Mouse (Mus musculus) CH12.LX (cell line): ENCODE data around the gene Smad1. TPM values are rescaled to one million over a fixed set of nuclear protein-coding genes. Genes with fewer than 3 reads are reported as not detected.
A peak's percentile ranks its signal among the peaks of the same experiment; 100 is the strongest.

Experiments
- DNase-seq: peaks from one replicate; pipeline ENCODE4 v3.0.0-alpha.2; 2013; ENCODE audit errors: extremely low read depth
- H3K27ac ChIP-seq: 2 replicates; pipeline ENCODE4 v1.5.1; 2012; ENCODE audit warnings: low read depth, mild to moderate bottlenecking, control low read depth, moderate library complexity; ENCODE audit not compliant: insufficient read depth
- H3K27me3 ChIP-seq: replicated peaks from 2 replicates; pipeline ENCODE3; 2012; ENCODE audit warnings: inconsistent platforms
- H3K36me3 ChIP-seq, 2 experiments: replicated peaks in 1 of 2; 2 replicates each; pipeline versions ENCODE3 to v1.6.1; 2012; ENCODE audit warnings: inconsistent platforms in 1 of 2, low read length in 1 of 2, mild to moderate bottlenecking in 1 of 2, mixed read lengths in 1 of 2, moderate library complexity in 1 of 2; ENCODE audit not compliant: control insufficient read depth in 1 of 2, insufficient read depth in 1 of 2
- H3K4me1 ChIP-seq, 2 experiments: 2 replicates each; pipeline ENCODE4 v1.6.1; 2012; ENCODE audit warnings: inconsistent platforms in 1 of 2, moderate library complexity in 1 of 2; ENCODE audit not compliant: insufficient read depth in 2 of 2, control insufficient read depth in 1 of 2
- H3K4me2 ChIP-seq: 2 replicates; pipeline ENCODE4 v1.6.1; 2012; ENCODE audit warnings: low read depth, mild to moderate bottlenecking, control low read depth; ENCODE audit not compliant: poor library complexity, insufficient read depth, severe bottlenecking
- H3K4me3 ChIP-seq, 3 experiments: fragments of 150-350 bp in 1 of 3; sonication (generic) in 1 of 3; replicated peaks in 1 of 3; 2 replicates each; pipeline versions ENCODE3 to v1.5.1; 2011 to 2012; ENCODE audit warnings: low read depth in 2 of 3, low read length in 2 of 3, mild to moderate bottlenecking in 2 of 3, moderate library complexity in 2 of 3, control low read depth in 1 of 3, improper control_type of control experiment in 1 of 3, inconsistent platforms in 1 of 3, mixed read lengths in 1 of 3; ENCODE audit not compliant: poor library complexity in 1 of 3
- H3K79me2 ChIP-seq: replicated peaks from 2 replicates; pipeline ENCODE4 v1.6.1; 2012; ENCODE audit warnings: mild to moderate bottlenecking, moderate library complexity; ENCODE audit not compliant: control insufficient read depth, poor library complexity, insufficient read depth, severe bottlenecking; ENCODE audit errors: extremely low read depth
- H3K9ac ChIP-seq: 2 replicates; pipeline ENCODE4 v1.6.1; 2012; ENCODE audit warnings: low read depth, mild to moderate bottlenecking, control low read depth, moderate library complexity; ENCODE audit not compliant: insufficient read depth
- H3K9me3 ChIP-seq: replicated peaks from 2 replicates; pipeline ENCODE3; 2012; ENCODE audit warnings: low read length, inconsistent platforms, mixed read lengths
- CHD1 ChIP-seq: IDR thresholded peaks from 2 replicates; pipeline ENCODE4 v1.6.1; 2012; ENCODE audit warnings: low read depth, low read length, improper control_type of control experiment, inconsistent platforms
- CTCF ChIP-seq, 2 experiments: IDR thresholded peaks in 1 of 2; conservative IDR thresholded peaks in 1 of 2; 2 replicates each; pipeline ENCODE4 v1.5.1; 2011 to 2012; ENCODE audit warnings: low read depth in 2 of 2, low read length in 2 of 2, improper control_type of control experiment in 1 of 2, inconsistent platforms in 1 of 2, mild to moderate bottlenecking in 1 of 2, moderate library complexity in 1 of 2
- EP300 ChIP-seq: IDR thresholded peaks from 2 replicates; pipeline ENCODE4 v1.6.1; 2011; ENCODE audit warnings: low read length, improper control_type of control experiment
- HCFC1 ChIP-seq: IDR thresholded peaks from 2 replicates; pipeline ENCODE4 v1.6.1; 2012; ENCODE audit warnings: low read depth, mild to moderate bottlenecking, inconsistent platforms, low read length, improper control_type of control experiment
- IRF4 ChIP-seq: IDR thresholded peaks from 2 replicates; pipeline ENCODE4 v1.6.1; 2014; ENCODE audit warnings: low read depth, mild to moderate bottlenecking, inconsistent platforms, low read length, improper control_type of control experiment
- JUN ChIP-seq: IDR thresholded peaks from 2 replicates; pipeline ENCODE4 v1.6.1; 2011; ENCODE audit warnings: low read depth, mild to moderate bottlenecking, low read length, improper control_type of control experiment, moderate library complexity; ENCODE audit not compliant: insufficient read depth
- MAFK ChIP-seq: IDR thresholded peaks from 2 replicates; pipeline ENCODE4 v1.6.1; 2011; ENCODE audit warnings: low read length, improper control_type of control experiment; ENCODE audit not compliant: insufficient replicate concordance
- MAZ ChIP-seq: IDR thresholded peaks from 2 replicates; pipeline ENCODE4 v1.6.1; 2012; ENCODE audit warnings: low read depth, mild to moderate bottlenecking, inconsistent platforms, low read length, improper control_type of control experiment, moderate library complexity
- MEF2A ChIP-seq: IDR thresholded peaks from 2 replicates; pipeline ENCODE4 v1.6.1; 2014; ENCODE audit warnings: low read depth, mild to moderate bottlenecking, inconsistent platforms, low read length, improper control_type of control experiment, borderline replicate concordance
- NELFE ChIP-seq: IDR thresholded peaks from 2 replicates; pipeline ENCODE4 v1.6.1; 2011; ENCODE audit warnings: low read depth, low read length, improper control_type of control experiment
- PAX5 ChIP-seq: IDR thresholded peaks from 2 replicates; pipeline ENCODE4 v1.6.1; 2012; ENCODE audit warnings: low read length, inconsistent platforms, mixed read lengths
- POLR2A ChIP-seq: IDR thresholded peaks from 2 replicates; pipeline ENCODE4 v1.6.1; 2011; ENCODE audit warnings: low read depth, mild to moderate bottlenecking, improper control_type of control experiment, low read length
- RAD21 ChIP-seq: IDR thresholded peaks from 2 replicates; pipeline ENCODE4 v1.6.1; 2011; ENCODE audit warnings: low read depth, mild to moderate bottlenecking, low read length, improper control_type of control experiment, moderate library complexity
- RCOR1 ChIP-seq: conservative IDR thresholded peaks from 2 replicates; pipeline ENCODE4 v1.6.1; 2012; ENCODE audit warnings: low read depth, mild to moderate bottlenecking, inconsistent platforms, low read length, improper control_type of control experiment
- TCF12 ChIP-seq: IDR thresholded peaks from 2 replicates; pipeline ENCODE4 v1.6.1; 2014; ENCODE audit warnings: low read depth, mild to moderate bottlenecking, inconsistent platforms, low read length, improper control_type of control experiment
- UBTF ChIP-seq: IDR thresholded peaks from 2 replicates; pipeline ENCODE4 v1.6.1; 2012; ENCODE audit warnings: low read depth, mild to moderate bottlenecking, inconsistent platforms, low read length, improper control_type of control experiment, moderate library complexity
- ZC3H11A ChIP-seq: IDR thresholded peaks from 2 replicates; pipeline ENCODE4 v1.6.1; 2012; ENCODE audit warnings: low read depth, mild to moderate bottlenecking, inconsistent platforms, low read length, improper control_type of control experiment
- ZKSCAN1 ChIP-seq: IDR thresholded peaks from 2 replicates; pipeline ENCODE4 v1.6.1; 2012; ENCODE audit warnings: low read depth, inconsistent platforms, low read length, improper control_type of control experiment, borderline replicate concordance
- dilution Hi-C: fragments of 300-500 bp; cut with MboI; formaldehyde crosslinking; loops from 2 replicates; pipeline ENCODE4 v1.14.3; 2020; ENCODE audit warnings: low sequenced_read_pairs; ENCODE audit not compliant: extremely low pct_unique_long_range_greater_than_20kb, extremely low pct_ligation_motif_present
- in situ Hi-C: fragments of 300-500 bp; cut with MboI; formaldehyde crosslinking; loops from 3 replicates; pipeline ENCODE4 v1.14.3; 2019; ENCODE audit warnings: low sequenced_read_pairs, low pct_ligation_motif_present, low pct_unique_long_range_greater_than_20kb, mixed read lengths
- polyA plus RNA-seq: library from polyadenylated mRNA; unstranded; fragments of >175 nt; gene quantifications from 2 replicates; pipeline ENCODE4 v1.2.1, GENCODE M21; 2012; ENCODE audit warnings: low read depth; ENCODE audit not compliant: insufficient read length
- total RNA-seq, 2 experiments: library from RNA; depleted of rRNA; stranded (reverse); fragments of 300-350 nt in 1 of 2; fragments of >200 nt in 1 of 2; gene quantifications; 2 replicates each; pipeline ENCODE4 v1.2.3; 2012 to 2014

Smad1 gene
- total and polyA plus RNA-seq, 3 experiments: not detected

GRCm38 (mm10) chr8:79370646-79371290, 28.6 kb downstream of the Smad1 start:
- Histone ChIP-seq H3K79me2 (no peaks in the 10 kb centered on the region), H3K36me3 (no peaks in the 10 kb centered on the region), H3K4me3 (peak overlapping the region in 2 of 3 experiments; percentile 33 to 46), H3K27ac (no peak overlapping the region), H3K27me3 (no peaks in the 10 kb centered on the region), H3K9me3 (no peaks in the 10 kb centered on the region), H3K4me2 (peak overlapping the region; percentile 88), H3K4me1 (peaks cover 10 to 19% of the 10 kb centered on the region in 2 experiments), H3K9ac (peak overlapping the region; percentile 46)
- dilution Hi-C loops (no loop called here), in situ Hi-C loops (no loop called here)
- peak; percentile 12 for DNase-seq
- TF ChIP-seq HCFC1: no peak
- peak; percentile 40 for TF ChIP-seq IRF4
- peak; percentile 45; the same call in 1 of the 2 replicates for TF ChIP-seq EP300

- no peak overlapping the region for H3K9ac ChIP-seq
- TF ChIP-seq UBTF (no peak), ZC3H11A (no peak), ZKSCAN1 (no peak), NELFE (no peak), RAD21 (no peak), EP300 (no peak), IRF4 (no peak), CTCF (conservative IDR thresholded peaks at IDR 0.05 in 1 of 2, IDR thresholded peaks at IDR 0.05 in 1 of 2; ENCODE audit: low read depth in 2 of 2, low read length in 2 of 2) (no peak), JUN (no peak), CHD1 (no peak), HCFC1 (no peak), TCF12 (no peak), POLR2A (no peak), MAZ (no peak), PAX5 (no peak), MEF2A (no peak), RCOR1 (no peak), MAFK (no peak)
- no peak overlapping the region for H3K4me2 ChIP-seq
- no peak for DNase-seq
- H3K79me2 ChIP-seq: no peaks in the 10 kb centered on the region
- no peaks in the 10 kb centered on the region for H3K36me3 ChIP-seq
- H3K9me3 ChIP-seq: no peaks in the 10 kb centered on the region
- no peaks in the 10 kb centered on the region for H3K27me3 ChIP-seq
- dilution Hi-C loops (no loop called here), in situ Hi-C loops (no loop called here)
- no peak overlapping the region for H3K4me3 ChIP-seq
- peaks cover 10 to 24% of the 10 kb centered on the region in 2 experiments for H3K4me1 ChIP-seq
- no peak overlapping the region for H3K27ac ChIP-seq
Measured at GRCm38 (mm10) chr8:79369163-79369562, 30.2 kb downstream of the Smad1 start.
